Mouse (Mus musculus) embryonic facial prominence, embryonic 14.5 days (tissue): ENCODE data around the gene Zar1l. TPM values are rescaled to one million over a fixed set of nuclear protein-coding genes. Genes with fewer than 3 reads are reported as not detected.
"Not testable (repeated sequence)": the region's sequence is repeated elsewhere in the genome, so short reads cannot be mapped to it uniquely, and the experiment has no call there.

Experiments used
- ATAC-seq: fragments of 200-750 bp; cut with Nextera tagmentation; 2 replicates; pipeline ENCODE4 v1.8.0; 2017; ENCODE audit warnings: low read depth, moderate number of reproducible peaks, moderate TSS enrichment
- DNase-seq: peaks from one replicate; pipeline ENCODE4 v3.0.0-alpha.2; 2015; ENCODE audit warnings: low spot score
- H3K27ac ChIP-seq: fragments of 300-500 bp; sonication (generic); replicated peaks from 2 replicates; pipeline ENCODE4 v1.5.1; 2014; ENCODE audit warnings: low read depth, mild to moderate bottlenecking, low read length, moderate library complexity
- H3K27me3 ChIP-seq: fragments of 300-500 bp; sonication (generic); replicated peaks from 2 replicates; pipeline ENCODE4 v1.6.1; 2014; ENCODE audit warnings: low read length; ENCODE audit not compliant: control insufficient read depth, insufficient read depth
- H3K36me3 ChIP-seq: fragments of 300-500 bp; sonication (generic); 2 replicates; pipeline ENCODE4 v1.6.1; 2014; ENCODE audit warnings: low read length, mixed read lengths; ENCODE audit not compliant: control insufficient read depth, insufficient read depth
- H3K4me1 ChIP-seq: fragments of 300-500 bp; sonication (generic); 2 replicates; pipeline ENCODE4 v1.6.1; 2014; ENCODE audit warnings: antibody characterized with exemption, low read length; ENCODE audit not compliant: control insufficient read depth, insufficient read depth
- H3K4me2 ChIP-seq: fragments of 300-500 bp; sonication (generic); 2 replicates; pipeline ENCODE4 v1.6.1; 2014; ENCODE audit warnings: low read depth, mild to moderate bottlenecking, low read length, moderate library complexity, mixed read lengths
- H3K4me3 ChIP-seq: fragments of 300-500 bp; sonication (generic); 2 replicates; pipeline ENCODE4 v1.5.1; 2014; ENCODE audit warnings: low read depth, mild to moderate bottlenecking, low read length
- H3K9ac ChIP-seq: fragments of 300-500 bp; sonication (generic); 2 replicates; pipeline ENCODE4 v1.6.1; 2014; ENCODE audit warnings: low read depth, mild to moderate bottlenecking, low read length, moderate library complexity, mixed read lengths
- H3K9me3 ChIP-seq: fragments of 300-500 bp; sonication (generic); 2 replicates; pipeline ENCODE4 v1.6.1; 2016; ENCODE audit warnings: low read length; ENCODE audit not compliant: control insufficient read depth
- WGBS: fragments of 180-500 bp; shearing (Covaris S2); extraction: QIAGEN DNeasy Blood & Tissue Kit; methylation state at CpG from one replicate; pipeline ENCODE4 v1.1.7; 2014; 5-methylcytosine and 5-hydroxymethylcytosine counted together
- polyA plus RNA-seq: library from polyadenylated mRNA; unstranded; fragments of >200 nt; fragmentation: Nextera tagmentation; extraction: Ambion mirVana; gene quantifications from 2 replicates; pipeline ENCODE4 v1.2.1, GENCODE M21; 2014

Zar1l gene
- polyA plus RNA-seq, 1 experiment from 2014 or later = not detected

DNA sequence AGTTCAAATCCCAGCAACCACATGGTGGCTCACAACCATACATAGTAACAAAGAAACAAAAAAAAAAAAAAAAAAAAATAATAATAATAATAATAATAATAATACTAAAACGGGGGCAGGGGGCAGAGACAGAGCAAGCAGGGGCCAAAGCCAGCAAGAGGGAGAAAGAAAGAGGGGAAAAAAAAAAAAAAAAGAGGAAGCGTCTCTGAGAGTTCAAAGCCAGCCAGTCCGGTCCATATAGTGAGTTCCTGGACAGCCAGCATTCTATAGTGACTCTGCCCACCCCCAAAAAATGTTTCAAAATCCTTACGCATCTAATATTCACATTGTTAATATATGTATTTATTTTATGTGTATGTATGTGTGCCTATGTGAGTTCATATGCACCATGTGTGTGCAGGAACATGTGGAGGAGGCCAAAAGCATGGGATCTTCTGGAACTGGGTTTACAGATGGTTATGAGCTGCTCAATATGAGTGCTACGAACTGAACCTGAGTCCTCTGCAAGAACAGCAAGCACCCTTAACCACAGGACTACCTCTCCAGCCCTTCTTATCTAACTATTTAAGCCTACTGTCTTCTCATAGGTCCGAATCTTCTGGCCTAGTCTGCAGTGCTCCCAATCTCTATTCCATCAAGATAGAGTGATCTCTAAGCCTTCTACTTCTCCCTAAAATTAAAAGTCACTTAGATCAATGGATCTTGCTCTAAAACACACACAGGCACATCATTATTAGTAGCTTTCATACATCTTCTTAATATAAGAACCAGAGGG, 7.3 kb downstream of the Zar1l start:
- no peak overlapping the region for H3K4me3 ChIP-seq
- H3K4me1 ChIP-seq = no peaks in the 10 kb centered on the region
- no peak overlapping the region for H3K27ac ChIP-seq
- ATAC-seq (no peak), DNase-seq (no peak)
- no peaks in the 10 kb centered on the region for H3K36me3 ChIP-seq
- H3K4me2 ChIP-seq = no peak overlapping the region
- H3K9ac ChIP-seq = no peak overlapping the region
- WGBS = 83% methylated on average over 6 of the region's 6 CpGs
- H3K27me3 ChIP-seq = no peaks in the 10 kb centered on the region
- H3K9me3 ChIP-seq = no peaks in the 10 kb centered on the region

DNA sequence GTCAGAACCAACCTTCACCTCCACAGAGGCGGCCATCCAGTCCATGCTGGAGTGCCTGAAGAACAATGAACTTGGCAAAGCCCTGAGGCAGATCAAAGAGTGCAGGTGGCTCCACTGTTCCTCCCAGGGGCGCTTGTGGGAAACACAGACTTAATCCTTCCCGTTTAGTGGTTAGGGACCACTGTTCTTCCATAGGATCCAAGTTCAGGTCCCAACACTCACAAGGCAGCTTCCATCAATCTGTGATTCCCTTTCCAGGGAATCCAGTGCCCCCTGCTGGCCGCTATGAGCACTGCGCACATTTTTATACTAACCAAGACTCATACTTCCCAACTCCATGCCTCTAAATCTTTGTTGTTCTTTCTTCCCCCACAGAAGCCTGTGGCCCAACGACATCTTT, 22.2 kb downstream of the Zar1l start:
- DNase-seq = no peak
- no peak for ATAC-seq
- WGBS = 39% methylated on average over 6 of the region's 6 CpGs

DNA sequence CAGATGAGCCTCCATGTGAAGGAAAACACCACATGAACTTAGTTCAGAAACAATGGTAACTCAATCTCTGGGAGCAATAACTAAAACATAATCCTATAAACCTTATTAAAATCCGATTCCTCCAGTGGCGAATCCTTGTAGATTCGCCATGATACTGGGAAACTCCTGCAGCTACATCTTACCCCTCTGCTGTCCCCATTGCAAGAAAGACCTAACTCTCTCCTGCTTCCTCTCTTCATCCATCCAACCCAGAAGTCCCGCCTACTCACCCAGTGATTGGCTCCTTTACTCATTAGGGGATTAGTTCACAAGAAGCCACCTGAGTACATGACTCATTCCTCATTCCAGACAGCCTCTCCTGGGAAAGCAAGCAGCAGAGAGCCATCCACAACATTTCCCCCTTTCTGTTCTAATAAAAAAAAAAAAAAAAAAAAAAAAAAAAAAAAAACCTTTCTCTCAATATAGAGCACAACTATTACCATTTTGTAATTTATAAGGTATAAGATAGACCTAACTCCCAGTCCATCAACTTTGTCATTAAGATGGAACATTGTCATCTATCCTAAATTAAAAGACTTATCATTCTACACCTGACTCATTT, 26.3 kb downstream of the Zar1l start:
- H3K27ac ChIP-seq, ATAC-seq, H3K27me3 ChIP-seq, H3K36me3 ChIP-seq, H3K4me3 ChIP-seq, H3K4me1 ChIP-seq, H3K9ac ChIP-seq, H3K4me2 ChIP-seq, DNase-seq, H3K9me3 ChIP-seq: not testable (repeated sequence)
- 85% methylated on average over 4 of the region's 4 CpGs for WGBS

More for the DNA sequence above, 22.2 kb downstream of the Zar1l start:
- no peak overlapping the region for H3K27ac ChIP-seq
- H3K9me3 ChIP-seq = 0 out of 2 replicates have a peak, but pooled peaks cover 4% of the 10 kb centered on the region
- H3K9ac ChIP-seq = no peak overlapping the region
- H3K27me3 ChIP-seq = no peaks in the 10 kb centered on the region
- H3K36me3 ChIP-seq = 0 out of 2 replicates have a peak, but pooled peaks cover 7% of the 10 kb centered on the region
- no peak overlapping the region for H3K4me3 ChIP-seq
- H3K4me1 ChIP-seq = peaks cover 5% of the 10 kb centered on the region; the same call in 1 of the 2 replicates
- no peak overlapping the region for H3K4me2 ChIP-seq

DNA sequence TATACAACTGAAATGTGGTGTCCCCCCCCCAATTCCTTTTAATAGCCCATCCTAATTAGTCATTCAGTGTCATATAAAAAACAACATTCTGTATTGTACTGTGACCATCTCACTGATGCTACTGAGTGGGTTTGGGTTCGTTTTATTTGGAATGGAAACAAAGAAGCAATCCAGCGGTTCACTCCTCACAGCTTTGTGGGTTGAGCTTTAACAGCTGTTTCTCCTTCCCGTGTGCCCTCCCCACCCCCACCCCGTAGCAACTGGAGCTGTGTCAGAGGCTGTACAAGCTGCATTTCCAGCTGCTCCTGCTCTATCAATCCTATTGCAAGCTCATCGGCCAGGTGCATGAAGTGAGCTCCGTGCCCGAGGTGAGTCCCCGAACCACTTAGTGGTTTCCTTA, 27.1 kb downstream of the Zar1l start:
- Histone ChIP-seq H3K4me1 (peaks cover 5% of the 10 kb centered on the region; the same call in 1 of the 2 replicates), H3K4me3 (no peak overlapping the region), H3K27ac (no peak overlapping the region), H3K4me2 (no peak overlapping the region), H3K9ac (no peak overlapping the region), H3K27me3 (no peaks in the 10 kb centered on the region), H3K9me3 (0 out of 2 replicates have a peak, but pooled peaks cover 4% of the 10 kb centered on the region), H3K36me3 (0 out of 2 replicates have a peak, but pooled peaks cover 7% of the 10 kb centered on the region)
- ATAC-seq (no peak), DNase-seq (peak; percentile 43)
- WGBS = 45% methylated on average over 8 of the region's 8 CpGs

DNA sequence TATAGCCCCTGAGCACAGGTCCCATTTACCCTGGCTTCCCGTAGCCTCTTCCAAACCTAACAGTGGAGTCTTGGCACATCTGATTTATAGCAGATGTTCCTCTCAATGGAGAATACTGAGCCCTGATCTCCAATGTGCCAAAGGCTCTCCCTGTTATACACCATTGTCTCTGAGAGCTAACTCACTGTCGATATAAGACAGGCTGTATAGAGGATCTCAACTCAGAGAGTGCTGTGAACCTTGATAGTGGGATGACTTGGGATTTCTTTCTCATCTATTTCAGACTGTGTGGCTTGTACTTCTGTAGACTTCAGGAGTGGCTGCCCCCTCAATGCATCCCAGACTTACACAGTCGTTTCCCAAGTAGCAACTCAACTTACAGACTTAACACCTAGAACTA, 27.7 kb downstream of the Zar1l start:
- ATAC-seq (no peak), DNase-seq (no peak)
- Histone ChIP-seq H3K4me1 (peaks cover 5% of the 10 kb centered on the region; the same call in 1 of the 2 replicates), H3K27me3 (no peaks in the 10 kb centered on the region), H3K9me3 (0 out of 2 replicates have a peak, but pooled peaks cover 4% of the 10 kb centered on the region), H3K36me3 (0 out of 2 replicates have a peak, but pooled peaks cover 7% of the 10 kb centered on the region), H3K4me3 (no peak overlapping the region), H3K4me2 (no peak overlapping the region), H3K27ac (no peak overlapping the region), H3K9ac (no peak overlapping the region)
- WGBS = 63% methylated on average over 3 of the region's 3 CpGs

DNA sequence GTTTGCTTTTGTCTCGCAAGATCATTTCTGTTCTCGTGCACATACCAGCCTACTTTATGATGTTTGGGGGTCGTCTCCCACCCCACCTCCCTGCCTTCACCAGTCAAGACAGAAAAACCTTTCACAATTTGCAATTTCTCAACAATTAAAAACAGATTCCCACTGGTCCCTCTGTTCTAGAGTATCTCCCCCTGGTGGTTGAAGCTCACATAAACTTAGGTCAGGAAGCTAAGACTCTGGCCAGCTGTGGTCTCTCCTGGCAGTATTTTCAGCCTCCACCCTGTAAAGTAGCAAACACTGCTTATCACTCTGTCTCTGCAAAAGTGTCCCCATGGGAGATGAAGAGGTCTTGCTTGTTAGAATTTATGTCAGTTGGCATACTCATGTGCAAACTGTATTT, 32.8 kb downstream of the Zar1l start:
- ATAC-seq = no peak
- Histone ChIP-seq H3K4me2 (no peak overlapping the region; the same call in 1 of the 2 replicates), H3K4me3 (no peak overlapping the region), H3K27ac (no peak overlapping the region), H3K9me3 (no peaks in the 10 kb centered on the region), H3K4me1 (no peaks in the 10 kb centered on the region), H3K36me3 (no peaks in the 10 kb centered on the region), H3K27me3 (no peaks in the 10 kb centered on the region), H3K9ac (no peak overlapping the region)
- DNase-seq = peak; percentile 68
- 36% methylated on average over 3 of the region's 3 CpGs for WGBS

DNA sequence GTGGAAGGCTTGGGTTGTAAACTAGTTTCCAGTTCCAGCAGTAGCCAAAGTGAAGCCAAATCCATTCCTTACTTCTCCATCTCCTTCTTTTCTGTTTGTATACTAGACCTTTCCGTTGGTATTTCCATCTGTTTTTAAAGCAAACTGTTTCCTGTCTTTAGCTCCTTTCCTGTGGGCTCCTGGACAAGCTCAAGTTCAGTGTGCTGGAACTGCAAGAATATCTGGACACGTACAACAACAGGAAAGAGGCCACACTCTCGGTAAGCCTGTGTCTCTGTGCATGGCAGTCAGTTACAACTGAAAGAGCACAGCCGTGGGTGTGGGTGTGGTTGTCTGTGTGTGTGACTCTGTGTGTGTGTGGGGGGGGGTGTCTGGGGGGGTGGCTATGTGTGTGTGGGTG, 39.4 kb downstream of the Zar1l start:
- 51% methylated on average over 4 of the region's 4 CpGs for WGBS
- Histone ChIP-seq H3K4me2 (no peak overlapping the region), H3K9me3 (no peaks in the 10 kb centered on the region), H3K27me3 (no peaks in the 10 kb centered on the region), H3K4me1 (no peaks in the 10 kb centered on the region), H3K36me3 (no peaks in the 10 kb centered on the region), H3K27ac (no peak overlapping the region), H3K4me3 (no peak overlapping the region), H3K9ac (no peak overlapping the region)
- DNase-seq (no peak), ATAC-seq (no peak)

DNA sequence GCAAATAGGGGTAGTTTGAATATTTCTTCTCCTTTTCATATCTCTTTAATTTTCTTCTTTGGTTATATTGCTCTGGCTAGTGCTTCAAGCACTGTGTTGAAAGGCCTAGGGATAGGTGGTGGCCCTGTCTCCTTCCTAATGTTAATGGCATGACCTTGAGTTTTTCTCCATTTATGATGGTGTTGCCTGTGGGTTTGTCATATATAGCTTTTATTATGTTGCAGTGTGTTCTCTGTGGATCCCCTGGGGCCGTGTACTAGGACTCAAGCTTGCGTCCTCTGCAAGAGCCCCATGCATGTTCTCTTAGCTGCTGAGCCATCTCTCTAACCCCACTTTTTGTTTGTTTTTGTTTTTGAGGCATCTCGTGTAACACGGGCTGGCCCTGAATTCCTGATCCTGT, 40.6 kb downstream of the Zar1l start:
- no peaks in the 10 kb centered on the region for H3K9me3 ChIP-seq
- H3K36me3 ChIP-seq = peaks cover 8% of the 10 kb centered on the region; the same call in 1 of the 2 replicates
- H3K4me3 ChIP-seq = no peak overlapping the region
- ATAC-seq (no peak), DNase-seq (no peak)
- no peaks in the 10 kb centered on the region for H3K27me3 ChIP-seq
- no peak overlapping the region for H3K9ac ChIP-seq
- no peaks in the 10 kb centered on the region for H3K4me1 ChIP-seq
- no peak overlapping the region for H3K27ac ChIP-seq
- H3K4me2 ChIP-seq = no peak overlapping the region
- 53% methylated on average over 4 of the region's 4 CpGs for WGBS
